Mouse (Mus musculus): ENCODE measurements around the gene H2-DMb2. TPM values are rescaled to one million over a fixed set of nuclear protein-coding genes. Genes with fewer than 3 reads are reported as not detected.

H2-DMb2 gene
- polyA plus RNA-seq, 1 experiment from 2014 or later, result 0.90 TPM

DNA sequence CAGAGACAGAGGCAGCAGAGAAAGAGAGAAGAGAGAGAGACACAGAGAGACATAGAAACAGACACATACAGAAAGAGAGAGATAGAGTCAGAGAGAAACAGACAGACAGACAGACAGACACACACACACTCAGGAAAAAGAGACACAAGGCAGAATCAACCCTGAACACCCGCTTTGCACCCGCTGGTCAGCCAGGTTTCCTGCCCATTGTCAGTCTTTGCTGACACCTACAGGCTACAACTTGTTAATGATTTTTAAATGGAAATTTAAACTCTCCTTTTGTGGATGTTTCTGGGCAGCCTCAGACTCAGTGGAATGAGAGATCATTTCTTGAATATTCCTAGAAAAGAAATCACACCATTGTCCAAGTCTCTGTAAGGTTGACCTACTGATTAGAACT lies 26.2 kb downstream of the H2-DMb2 start:
- peaks cover 5% of the 10 kb centered on the region; the same call in 1 of the 2 replicates for H3K9me3 ChIP-seq (ENCODE audit: control insufficient read depth, low read length)
- 2% methylated on average over 2 of the region's 2 CpGs for WGBS
- no peak for ATAC-seq
- H3K9ac ChIP-seq (replicated peaks; ENCODE audit: low read depth, low read length), result no peak overlapping the region
- H3K27ac ChIP-seq (ENCODE audit: low read length), result no peak overlapping the region
- H3K4me2 ChIP-seq (ENCODE audit: low read length), result no peak overlapping the region
- H3K4me3 ChIP-seq (replicated peaks; ENCODE audit: low read length), result no peak overlapping the region
- no peaks in the 10 kb centered on the region; the same call in 1 of the 2 replicates for H3K27me3 ChIP-seq (replicated peaks; ENCODE audit: control insufficient read depth, insufficient read depth, low read length)
- H3K36me3 ChIP-seq (ENCODE audit: control insufficient read depth, insufficient read depth), result no peaks in the 10 kb centered on the region
- no peaks in the 10 kb centered on the region for H3K4me1 ChIP-seq (replicated peaks; ENCODE audit: control insufficient read depth, insufficient read depth, low read length)

DNA sequence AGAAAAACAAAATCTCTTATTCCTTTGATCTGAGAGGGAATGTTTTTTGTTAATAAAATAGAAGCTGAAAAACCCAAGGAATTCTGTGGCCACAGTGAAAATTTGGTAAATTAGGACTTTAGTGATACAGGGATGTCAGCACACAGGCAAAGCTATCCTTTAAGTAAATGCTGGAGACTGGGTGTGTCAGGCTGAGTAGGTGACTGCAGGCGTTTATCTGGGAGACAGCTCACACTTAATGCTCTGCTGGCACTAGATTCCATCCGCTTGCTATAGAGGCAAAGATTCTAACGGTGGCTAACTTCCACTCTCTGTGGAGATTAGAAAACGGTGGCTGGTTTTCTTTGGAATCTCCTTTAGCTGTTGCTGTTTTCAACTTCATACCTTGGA lies 27.4 kb downstream of the H2-DMb2 start:
- WGBS, result 30% methylated on average over 4 of the region's 4 CpGs
- ATAC-seq, result no peak
- Histone ChIP-seq H3K27ac (ENCODE audit: low read length) (no peak overlapping the region), H3K27me3 (replicated peaks; ENCODE audit: control insufficient read depth, insufficient read depth, low read length) (no peaks in the 10 kb centered on the region; the same call in 1 of the 2 replicates), H3K36me3 (ENCODE audit: control insufficient read depth, insufficient read depth) (no peaks in the 10 kb centered on the region), H3K9me3 (ENCODE audit: control insufficient read depth, low read length) (peaks cover 5% of the 10 kb centered on the region; the same call in 1 of the 2 replicates), H3K4me1 (replicated peaks; ENCODE audit: control insufficient read depth, insufficient read depth, low read length) (no peaks in the 10 kb centered on the region), H3K4me2 (ENCODE audit: low read length) (no peak overlapping the region), H3K9ac (replicated peaks; ENCODE audit: low read depth, low read length) (no peak overlapping the region), H3K4me3 (replicated peaks; ENCODE audit: low read length) (no peak overlapping the region)

DNA sequence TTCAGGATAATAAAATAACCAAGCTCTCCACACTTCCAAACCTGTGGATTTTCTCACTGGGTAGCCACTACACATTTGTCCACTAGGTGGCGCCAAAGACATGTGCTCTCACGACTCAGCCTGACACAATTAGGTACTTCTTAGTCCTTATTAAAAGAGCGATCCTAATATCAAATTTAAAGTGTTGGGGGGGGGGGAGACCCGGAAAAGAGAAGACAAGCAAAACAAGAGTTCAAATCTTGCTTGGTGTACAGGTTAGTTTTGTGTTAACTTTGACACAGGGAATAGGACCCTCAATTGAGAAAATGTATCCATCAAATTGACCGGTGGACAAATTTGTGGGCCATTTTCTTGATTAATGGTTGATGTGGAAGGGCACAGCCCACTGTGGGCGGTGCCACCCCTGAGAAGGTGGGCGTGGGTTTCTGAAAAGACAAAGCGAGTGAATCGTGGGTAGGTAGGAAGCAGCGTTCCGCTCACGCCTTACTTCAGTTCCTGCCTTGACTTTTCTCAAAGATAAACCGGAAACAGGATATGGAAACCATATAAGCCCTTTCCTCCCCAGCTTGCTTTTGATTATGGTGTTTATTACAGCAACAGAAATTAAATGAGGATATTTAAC lies 27.9 kb downstream of the H2-DMb2 start:
- Histone ChIP-seq H3K4me2 (ENCODE audit: low read length) (no peak overlapping the region), H3K27me3 (replicated peaks; ENCODE audit: control insufficient read depth, insufficient read depth, low read length) (no peaks in the 10 kb centered on the region; the same call in 1 of the 2 replicates), H3K9ac (replicated peaks; ENCODE audit: low read depth, low read length) (no peak overlapping the region), H3K4me3 (replicated peaks; ENCODE audit: low read length) (no peak overlapping the region), H3K27ac (ENCODE audit: low read length) (no peak overlapping the region), H3K4me1 (replicated peaks; ENCODE audit: control insufficient read depth, insufficient read depth, low read length) (no peaks in the 10 kb centered on the region), H3K36me3 (ENCODE audit: control insufficient read depth, insufficient read depth) (no peaks in the 10 kb centered on the region), H3K9me3 (ENCODE audit: control insufficient read depth, low read length) (peaks cover 5% of the 10 kb centered on the region; the same call in 1 of the 2 replicates)
- 42% methylated on average over 13 of the region's 13 CpGs for WGBS
- no peak for ATAC-seq

DNA sequence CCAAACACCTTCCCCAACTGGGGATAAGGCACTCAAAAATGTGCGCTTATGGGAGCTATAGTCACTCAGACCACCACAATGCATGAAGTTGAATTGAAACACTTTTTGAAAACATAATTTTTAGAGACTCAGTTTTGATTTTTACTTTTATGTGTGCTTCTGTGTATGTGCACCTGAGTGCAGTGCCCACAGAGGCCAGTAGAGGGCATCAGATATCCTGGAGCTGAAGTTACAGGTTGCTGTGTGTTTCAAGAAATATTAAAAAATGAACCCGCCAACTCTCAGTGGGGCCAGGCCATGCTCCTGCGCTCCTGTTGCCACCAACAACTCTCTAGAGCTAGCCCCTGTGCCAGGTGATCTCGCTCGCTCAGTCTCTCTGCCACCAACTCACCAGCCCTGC lies 29.4 kb downstream of the H2-DMb2 start:
- no peak overlapping the region for H3K4me2 ChIP-seq (ENCODE audit: low read length)
- H3K27me3 ChIP-seq (replicated peaks; ENCODE audit: control insufficient read depth, insufficient read depth, low read length), result no peaks in the 10 kb centered on the region; the same call in 1 of the 2 replicates
- H3K4me1 ChIP-seq (replicated peaks; ENCODE audit: control insufficient read depth, insufficient read depth, low read length), result no peaks in the 10 kb centered on the region
- no peak overlapping the region for H3K9ac ChIP-seq (replicated peaks; ENCODE audit: low read depth, low read length)
- 98% methylated on average over 5 of the region's 5 CpGs for WGBS
- H3K27ac ChIP-seq (ENCODE audit: low read length), result no peak overlapping the region
- no peaks in the 10 kb centered on the region for H3K36me3 ChIP-seq (ENCODE audit: control insufficient read depth, insufficient read depth)
- no peak for ATAC-seq
- peaks cover 8% of the 10 kb centered on the region; the same call in 1 of the 2 replicates for H3K9me3 ChIP-seq (ENCODE audit: control insufficient read depth, low read length)
- no peak overlapping the region for H3K4me3 ChIP-seq (replicated peaks; ENCODE audit: low read length)

DNA sequence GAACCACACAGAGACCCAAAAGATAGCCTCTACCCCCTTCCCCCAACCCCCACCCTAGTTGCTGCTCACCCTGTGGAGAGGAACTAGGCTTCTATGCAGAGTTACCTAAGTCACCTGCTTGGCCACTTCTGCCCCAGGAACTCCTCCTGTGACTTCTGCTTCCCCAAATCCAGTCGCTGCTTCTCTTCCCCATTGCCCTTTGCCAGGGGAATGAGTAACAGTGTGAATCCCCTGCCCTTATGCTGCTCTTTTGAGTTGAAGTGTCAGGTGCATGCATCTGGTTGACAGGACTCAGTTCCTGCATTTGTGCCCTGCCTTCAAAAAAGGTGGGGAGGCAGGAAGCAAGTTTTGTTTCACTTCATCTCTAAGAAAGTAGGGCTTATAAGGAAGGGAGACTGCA lies 31.0 kb downstream of the H2-DMb2 start:
- Histone ChIP-seq H3K4me3 (replicated peaks; ENCODE audit: low read length) (no peak overlapping the region), H3K9ac (replicated peaks; ENCODE audit: low read depth, low read length) (no peak overlapping the region), H3K4me1 (replicated peaks; ENCODE audit: control insufficient read depth, insufficient read depth, low read length) (no peaks in the 10 kb centered on the region), H3K9me3 (ENCODE audit: control insufficient read depth, low read length) (peaks cover 8% of the 10 kb centered on the region; the same call in 1 of the 2 replicates), H3K27me3 (replicated peaks; ENCODE audit: control insufficient read depth, insufficient read depth, low read length) (no peaks in the 10 kb centered on the region; the same call in 1 of the 2 replicates), H3K4me2 (ENCODE audit: low read length) (no peak overlapping the region), H3K36me3 (ENCODE audit: control insufficient read depth, insufficient read depth) (no peaks in the 10 kb centered on the region), H3K27ac (ENCODE audit: low read length) (no peak overlapping the region)
- 48% methylated on average over 1 of the region's 1 CpGs for WGBS
- no peak for ATAC-seq

DNA sequence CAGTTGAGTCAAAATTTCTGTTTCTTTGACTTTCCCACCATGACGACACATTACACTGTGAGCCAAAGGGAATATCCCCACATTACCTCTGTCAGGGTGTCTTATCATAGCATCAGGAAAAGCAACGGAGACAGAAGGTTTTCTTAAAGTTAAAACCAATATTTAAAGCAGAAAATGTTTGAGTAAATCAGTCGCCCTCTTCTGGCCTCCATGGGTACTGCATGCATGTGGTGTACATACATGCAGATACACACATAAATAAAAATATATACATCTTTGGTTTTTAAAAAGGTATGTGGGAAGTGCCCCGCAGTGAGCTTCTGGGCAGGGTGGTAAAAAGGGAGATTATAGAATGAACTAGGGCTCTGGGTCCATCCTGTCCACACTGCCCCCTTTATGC lies 34.1 kb downstream of the H2-DMb2 start:
- no peak for ATAC-seq
- Histone ChIP-seq H3K4me1 (replicated peaks; ENCODE audit: control insufficient read depth, insufficient read depth, low read length) (no peaks in the 10 kb centered on the region), H3K9ac (replicated peaks; ENCODE audit: low read depth, low read length) (no peak overlapping the region), H3K9me3 (ENCODE audit: control insufficient read depth, low read length) (peaks cover 6% of the 10 kb centered on the region; the same call in 1 of the 2 replicates), H3K36me3 (ENCODE audit: control insufficient read depth, insufficient read depth) (no peaks in the 10 kb centered on the region), H3K27ac (ENCODE audit: low read length) (no peak overlapping the region), H3K27me3 (replicated peaks; ENCODE audit: control insufficient read depth, insufficient read depth, low read length) (no peaks in the 10 kb centered on the region; the same call in 1 of the 2 replicates), H3K4me3 (replicated peaks; ENCODE audit: low read length) (no peak overlapping the region), H3K4me2 (ENCODE audit: low read length) (no peak overlapping the region)
- WGBS, result 72% methylated on average over 4 of the region's 4 CpGs

DNA sequence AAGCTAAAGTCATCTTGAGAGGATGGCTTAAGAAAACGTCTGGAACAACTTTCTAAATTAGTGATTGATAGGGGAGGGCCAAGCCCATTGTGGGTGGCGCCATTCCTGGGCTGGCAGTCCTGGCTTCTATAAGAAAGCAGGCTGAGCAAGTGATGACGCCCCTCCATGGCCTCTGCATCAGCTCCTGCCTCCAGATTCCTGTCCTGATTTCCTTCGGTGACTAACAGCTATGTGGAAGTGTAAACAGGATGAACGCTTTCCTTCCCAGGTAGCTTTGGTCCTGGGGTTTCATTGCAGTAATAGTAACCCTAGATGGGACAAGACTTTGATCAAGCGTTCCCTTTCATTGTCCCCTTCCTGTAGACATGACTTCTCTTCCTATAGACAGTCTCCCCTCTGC lies 35.9 kb downstream of the H2-DMb2 start:
- Histone ChIP-seq H3K36me3 (ENCODE audit: control insufficient read depth, insufficient read depth) (no peaks in the 10 kb centered on the region), H3K27ac (ENCODE audit: low read length) (no peak overlapping the region), H3K4me1 (replicated peaks; ENCODE audit: control insufficient read depth, insufficient read depth, low read length) (no peaks in the 10 kb centered on the region), H3K4me3 (replicated peaks; ENCODE audit: low read length) (no peak overlapping the region), H3K4me2 (ENCODE audit: low read length) (no peak overlapping the region), H3K9me3 (ENCODE audit: control insufficient read depth, low read length) (0 out of 2 replicates have a peak, but pooled peaks cover 3% of the 10 kb centered on the region), H3K27me3 (replicated peaks; ENCODE audit: control insufficient read depth, insufficient read depth, low read length) (no peaks in the 10 kb centered on the region; the same call in 1 of the 2 replicates), H3K9ac (replicated peaks; ENCODE audit: low read depth, low read length) (no peak overlapping the region)
- ATAC-seq, result no peak
- WGBS, result 68% methylated on average over 6 of the region's 6 CpGs

DNA sequence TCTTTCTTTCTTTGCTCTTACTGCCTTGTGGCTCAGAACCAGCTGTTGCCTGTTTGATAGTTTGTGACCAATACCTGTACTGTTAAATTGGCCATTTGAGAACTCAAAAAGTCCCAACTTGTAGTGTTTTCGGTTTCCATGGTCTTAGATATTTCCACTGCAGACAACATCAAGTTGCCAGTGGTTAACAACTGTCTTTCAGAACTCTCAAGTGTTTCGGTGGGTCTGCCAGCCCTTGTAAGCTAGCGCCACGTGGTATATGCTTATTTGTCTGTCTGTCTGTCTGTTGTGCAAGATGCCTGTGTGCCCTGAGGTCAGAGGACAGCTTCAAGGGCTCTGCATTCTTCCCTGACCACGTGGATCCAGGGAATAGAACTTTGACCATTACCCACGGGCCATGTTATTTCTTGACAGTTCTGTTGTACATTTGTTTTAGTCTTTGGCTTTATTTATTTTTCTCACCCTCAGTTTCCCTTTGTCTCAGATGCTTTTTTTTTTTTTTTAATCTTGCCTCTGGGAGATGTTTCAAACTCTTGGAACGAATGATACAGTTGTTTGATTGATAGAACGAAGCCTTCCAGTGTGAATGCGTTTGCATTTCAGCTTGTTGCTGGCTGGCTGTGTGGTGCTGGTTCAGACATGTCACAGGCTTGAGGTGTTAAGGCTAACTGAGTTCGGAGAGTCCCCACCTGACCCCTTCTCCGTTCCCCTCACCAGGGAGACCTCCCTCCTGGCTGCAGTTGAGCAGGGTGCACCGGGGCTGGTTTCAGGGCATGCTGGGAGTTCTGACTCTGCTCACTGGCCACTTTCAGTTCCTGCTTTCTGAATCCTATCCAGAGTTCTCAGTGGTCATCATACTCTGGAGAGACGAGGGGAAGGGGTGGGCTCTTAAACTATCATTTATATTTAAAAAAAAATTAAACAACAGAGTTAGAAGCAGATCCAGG lies 37.1 kb downstream of the H2-DMb2 start:
- H3K9me3 ChIP-seq (ENCODE audit: control insufficient read depth, low read length), result 0 out of 2 replicates have a peak, but pooled peaks cover 3% of the 10 kb centered on the region
- no peaks in the 10 kb centered on the region for H3K4me1 ChIP-seq (replicated peaks; ENCODE audit: control insufficient read depth, insufficient read depth, low read length)
- H3K27ac ChIP-seq (ENCODE audit: low read length), result no peak overlapping the region
- no peaks in the 10 kb centered on the region; the same call in 1 of the 2 replicates for H3K27me3 ChIP-seq (replicated peaks; ENCODE audit: control insufficient read depth, insufficient read depth, low read length)
- H3K36me3 ChIP-seq (ENCODE audit: control insufficient read depth, insufficient read depth), result no peaks in the 10 kb centered on the region
- no peak overlapping the region for H3K9ac ChIP-seq (replicated peaks; ENCODE audit: low read depth, low read length)
- WGBS, result 76% methylated on average over 13 of the region's 13 CpGs
- H3K4me3 ChIP-seq (replicated peaks; ENCODE audit: low read length), result no peak overlapping the region
- H3K4me2 ChIP-seq (ENCODE audit: low read length), result no peak overlapping the region
- no peak for ATAC-seq

DNA sequence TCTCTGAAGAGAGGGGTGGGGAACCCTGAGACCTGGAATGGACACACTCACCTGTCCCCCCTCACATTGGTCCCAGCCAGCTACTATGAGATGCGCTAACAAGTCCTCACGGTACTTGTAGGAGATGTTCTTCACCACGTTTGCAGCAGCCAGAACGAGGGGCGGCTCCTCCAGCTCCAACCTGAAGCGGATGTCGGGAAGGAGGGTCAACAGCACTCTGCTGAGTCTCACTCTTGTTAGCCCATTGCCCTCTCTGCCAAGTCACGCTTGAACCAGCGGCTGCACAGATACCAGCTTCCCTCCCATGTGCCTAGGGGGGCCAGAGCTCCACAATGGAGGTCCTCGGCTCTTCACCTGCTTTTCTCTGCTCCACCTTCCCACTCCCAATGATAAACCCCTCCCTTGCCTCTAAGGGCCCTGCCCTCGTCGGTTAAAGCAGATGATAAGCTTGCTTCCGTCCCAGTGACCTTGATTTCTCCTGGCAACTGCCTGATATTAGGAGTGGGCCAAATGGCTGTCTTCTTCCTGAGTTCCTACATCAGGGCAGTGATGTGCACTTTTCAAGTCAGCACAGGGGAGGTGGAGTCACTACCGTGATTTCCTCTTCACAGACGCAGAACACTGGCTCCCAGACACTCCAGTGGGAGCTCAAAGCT lies 40.6 kb downstream of the H2-DMb2 start:
- WGBS, result 79% methylated on average over 15 of the region's 15 CpGs
- peaks cover 14% of the 10 kb centered on the region for H3K4me1 ChIP-seq (replicated peaks; ENCODE audit: control insufficient read depth, insufficient read depth, low read length)
- no peak overlapping the region for H3K4me3 ChIP-seq (replicated peaks; ENCODE audit: low read length)
- no peak overlapping the region for H3K9ac ChIP-seq (replicated peaks; ENCODE audit: low read depth, low read length)
- no peak for ATAC-seq
- H3K4me2 ChIP-seq (ENCODE audit: low read length), result no peak overlapping the region
- H3K36me3 ChIP-seq (ENCODE audit: control insufficient read depth, insufficient read depth), result no peaks in the 10 kb centered on the region
- no peak overlapping the region for H3K27ac ChIP-seq (ENCODE audit: low read length)
- H3K27me3 ChIP-seq (replicated peaks; ENCODE audit: control insufficient read depth, insufficient read depth, low read length), result peaks cover 23% of the 10 kb centered on the region
- no peaks in the 10 kb centered on the region for H3K9me3 ChIP-seq (ENCODE audit: control insufficient read depth, low read length)

Data from forebrain, embryonic 16.5 days (tissue).